Mouse (Mus musculus): Measurements from ENCODE around the gene Gimap9.

Gene Gimap9

GRCm38 (mm10) chr6:48702146-48702545 is 26.2 kb downstream of the Gimap9 start:
- ChIA-PET POLR2A (interaction anchor here in 2 of 4 experiments (0.5 to 1.3 kb wide), 2 partner anchors 100 to 516 kb away, joined by 3 read pairs; no protein-coding TSS in a partner anchor), CTCF (no interaction called here)

GRCm38 (mm10) chr6:48702601-48703000 is 26.7 kb downstream of the Gimap9 start:
- ChIA-PET CTCF (interaction anchor here in 1 of 4 experiments (0.6 kb wide), 1 partner anchor 148 kb away, joined by 10 read pairs; no protein-coding TSS in a partner anchor), POLR2A (interaction anchor here in 2 of 4 experiments (0.5 to 1.3 kb wide), 2 partner anchors 100 to 516 kb away, joined by 3 read pairs; no protein-coding TSS in a partner anchor)

- CTCF ChIA-PET, result interaction anchor here in 2 of 4 experiments (0.5 to 1.0 kb wide), 2 partner anchors 58 to 283 kb away, joined by 3 read pairs; no protein-coding TSS in a partner anchor
These were observed 28.2 kb downstream of the Gimap9 start for GRCm38 (mm10) chr6:48704146-48704545.

GRCm38 (mm10) chr6:48706130-48706529 is 30.2 kb downstream of the Gimap9 start:
- CTCF ChIA-PET, result interaction anchor here in 1 of 4 experiments (0.8 kb wide), 1 partner anchor 60 kb away, joined by 4 read pairs; no protein-coding TSS in a partner anchor
- POLR2A ChIA-PET, result no interaction called here

More at GRCm38 (mm10) chr6:48704146-48704545, 28.2 kb downstream of the Gimap9 start:
- POLR2A ChIA-PET, result no interaction called here

- ChIA-PET CTCF (no interaction called here), POLR2A (no interaction called here)
These were observed 42.5 kb downstream of the Gimap9 start, which contains the start of the genes Gm28053 and Gimap7 for GRCm38 (mm10) chr6:48718455-48718854. Gene Gm28053, plus strand, starts transcription at chr6:48718607. Gene Gimap7, plus strand, starts transcription at chr6:48718621.

GRCm38 (mm10) chr6:48720326-48720725 is 44.4 kb downstream of the Gimap9 start:
- ChIA-PET CTCF (interaction anchor here in 1 of 4 experiments (0.8 kb wide), 1 partner anchor 50 kb away, joined by 5 read pairs; the partner anchor contains the start of gene Gimap3), POLR2A (interaction anchor here in 1 of 4 experiments (0.7 kb wide), 1 partner anchor 58 kb away, joined by 3 read pairs; no protein-coding TSS in a partner anchor)

GRCm38 (mm10) chr6:48723468-48723867 is 47.5 kb downstream of the Gimap9 start:
- ChIA-PET POLR2A (no interaction called here), CTCF (no interaction called here)

GRCm38 (mm10) chr6:48725476-48725875 is 49.5 kb downstream of the Gimap9 start:
- ChIA-PET CTCF (no interaction called here), POLR2A (interaction anchor here in 2 of 4 experiments (0.6 to 0.8 kb wide), 3 partner anchors 16 to 1678 kb away, joined by 3 to 12 read pairs (median 6); no protein-coding TSS in a partner anchor)

GRCm38 (mm10) chr6:48727761-48728160 is 51.8 kb downstream of the Gimap9 start:
- ChIA-PET POLR2A (no interaction called here), CTCF (no interaction called here)

Measured in embryonic stem cell, embryonic (primary cell).